ENCODE assay signal across 8 mouse cellular contexts in the genomic region with DNA sequence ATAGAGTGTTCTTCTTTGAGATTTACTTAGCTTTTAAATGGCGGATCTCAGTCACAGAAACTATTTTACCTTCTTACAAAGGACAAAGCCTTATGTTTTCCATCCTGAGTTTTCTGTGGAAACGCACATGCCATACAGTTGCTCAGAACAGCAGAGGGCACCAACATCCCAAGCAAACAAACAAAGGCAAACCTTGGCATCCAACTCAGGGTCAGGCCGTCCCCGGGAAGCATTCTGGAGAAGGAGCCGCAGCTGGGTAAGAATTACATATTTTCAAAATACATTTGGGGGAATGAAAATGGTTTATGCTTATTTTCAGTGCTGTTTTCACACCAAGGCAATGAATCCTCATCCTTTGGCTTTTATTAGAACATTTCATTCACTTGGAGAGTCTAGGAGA.
DNase-seq lines count a peak whose midpoint lies in the region; ATAC-seq lines count a peak whose summit lies in the region.
"Had no signal": no experiment of that assay in that cellular context is flagged by ENCODE, and none has a peak within 500 bp of the region (broad histone marks: within the 10 kb centered on the region; RNA-seq: fewer than 3 reads in every experiment).

No protein-coding gene starts in this region.

- H3K27me3 ChIP-seq in embryonic facial prominence, embryonic 12.5 days: no peaks in the 10 kb centered on the region
- H3K27me3 ChIP-seq in hindbrain, embryonic 10.5 days (ENCODE audit: insufficient read depth, poor library complexity, severe bottlenecking): no peaks in the 10 kb centered on the region
- no peaks in the 10 kb centered on the region for H3K27me3 ChIP-seq in midbrain, embryonic 16.5 days (ENCODE audit: control insufficient read depth, insufficient read depth, low read depth, low read length)

- H3K4me3 ChIP-seq in embryonic facial prominence, embryonic 12.5 days: no peak overlapping the region
- H3K4me3 ChIP-seq in hindbrain, embryonic 10.5 days: no peak overlapping the region
- no peak overlapping the region for H3K4me3 ChIP-seq in midbrain, embryonic 16.5 days (ENCODE audit: low read depth, low read length)
- H3K4me3 ChIP-seq: limb, embryonic 12.5 days had no signal

- WGBS in embryonic facial prominence, embryonic 12.5 days: 39% methylated on average over 5 of the region's 5 CpGs
- WGBS in hindbrain, embryonic 10.5 days: 55% methylated on average over 5 of the region's 5 CpGs
- WGBS in midbrain, embryonic 16.5 days: 18% methylated on average over 5 of the region's 5 CpGs

- peaks cover 9% of the 10 kb centered on the region; the same call in 1 of the 2 replicates for H3K4me1 ChIP-seq in embryonic facial prominence, embryonic 12.5 days
- no peaks in the 10 kb centered on the region for H3K4me1 ChIP-seq in hindbrain, embryonic 10.5 days (replicated peaks)
- peaks cover 3% of the 10 kb centered on the region; the same call in 1 of the 2 replicates for H3K4me1 ChIP-seq in midbrain, embryonic 16.5 days (ENCODE audit: control insufficient read depth, insufficient read depth, low read length)

- H3K9ac ChIP-seq in embryonic facial prominence, embryonic 12.5 days: no peak overlapping the region
- H3K9ac ChIP-seq in midbrain, embryonic 16.5 days (ENCODE audit: low read depth, low read length): no peak overlapping the region
- H3K9ac ChIP-seq: limb, embryonic 12.5 days had no signal

- no peak for ATAC-seq in embryonic facial prominence, embryonic 12.5 days (ENCODE audit: insufficient number of reproducible peaks, insufficient read depth, low FRiP score, low TSS enrichment)
- ATAC-seq in midbrain, embryonic 16.5 days: peak; percentile 84; the same call in 1 of the 2 replicates

- intact Hi-C loops in left cerebral cortex, postnatal 10 days (cut with DNase I): no loop called here

- H3K9me3 ChIP-seq in embryonic facial prominence, embryonic 12.5 days: no peaks in the 10 kb centered on the region
- no peaks in the 10 kb centered on the region for H3K9me3 ChIP-seq in hindbrain, embryonic 10.5 days
- H3K9me3 ChIP-seq in midbrain, embryonic 16.5 days (replicated peaks; ENCODE audit: control insufficient read depth, low read length, poor library complexity, severe bottlenecking): no peaks in the 10 kb centered on the region
- H3K9me3 ChIP-seq: limb, embryonic 12.5 days had no signal

- 0 out of 2 replicates have a peak overlapping the region, but pooled peaks have one; percentile 36 for H3K27ac ChIP-seq in embryonic facial prominence, embryonic 12.5 days
- no peak overlapping the region for H3K27ac ChIP-seq in hindbrain, embryonic 10.5 days
- no peak overlapping the region for H3K27ac ChIP-seq in midbrain, embryonic 16.5 days (ENCODE audit: low read length)
- H3K27ac ChIP-seq: limb, embryonic 12.5 days had no signal

- H3K36me3 ChIP-seq in embryonic facial prominence, embryonic 12.5 days: no peaks in the 10 kb centered on the region
- no peaks in the 10 kb centered on the region for H3K36me3 ChIP-seq in hindbrain, embryonic 10.5 days
- no peaks in the 10 kb centered on the region for H3K36me3 ChIP-seq in midbrain, embryonic 16.5 days (ENCODE audit: control insufficient read depth, insufficient read depth, low read length)
- H3K36me3 ChIP-seq: limb, embryonic 12.5 days had no signal

- H3K4me2 ChIP-seq in embryonic facial prominence, embryonic 12.5 days (replicated peaks): no peak overlapping the region
- H3K4me2 ChIP-seq in midbrain, embryonic 16.5 days (ENCODE audit: low read length): no peak overlapping the region
- H3K4me2 ChIP-seq: limb, embryonic 12.5 days had no signal

- peak; percentile 9 for DNase-seq in ES-CJ7 (ENCODE audit: low read depth, low spot score)
- peak; percentile 50 to 57 for DNase-seq in adrenal gland, adult 18-20 months (ENCODE audit: low spot score in 2 of 2)
- DNase-seq in hindbrain, embryonic 10.5 days (ENCODE audit: low spot score): peak; percentile 24
- DNase-seq in left cerebral cortex, postnatal 10 days (ENCODE audit: extremely low spot score in 1 of 2, low spot score in 2 of 2): peak; percentile 24 to 45
- no peak for DNase-seq in thymus, postnatal 14 days
